Mouse (Mus musculus): ENCODE measurements around the gene Pogk.

- TF ChIP-seq POLR2A (IDR thresholded peaks at IDR 0.05; ENCODE audit: low read depth, low read length) (no peak), CTCF (IDR thresholded peaks at IDR 0.05; ENCODE audit: extremely low read depth, insufficient read depth, insufficient read length, insufficient replicate concordance) (no peak)
Observed at GRCm38 (mm10) chr1:166394770-166395169, 14.9 kb downstream of the Pogk start.

All from spleen, adult 2 months (tissue).